Mouse (Mus musculus) olfactory bulb, adult 2 months (tissue): ENCODE results near the gene Lrrc45. TPM values are rescaled to one million over a fixed set of nuclear protein-coding genes. Genes with fewer than 3 reads are reported as not detected.
A peak's percentile ranks its signal among the peaks of the same experiment; 100 is the strongest.

Source experiments
- H3K27ac ChIP-seq: fragments of 200-500 bp; 2 replicates; pipeline ENCODE4 v1.5.1; 2012; ENCODE audit warnings: low read depth, low read length; ENCODE audit not compliant: insufficient read depth
- H3K4me1 ChIP-seq: fragments of 200-500 bp; 2 replicates; pipeline ENCODE4 v1.6.1; 2012; ENCODE audit warnings: low read length; ENCODE audit not compliant: control insufficient read depth, insufficient read depth
- H3K4me3 ChIP-seq: fragments of 200-500 bp; 2 replicates; pipeline ENCODE4 v1.5.1; 2012; ENCODE audit warnings: mild to moderate bottlenecking, low read depth, low read length, moderate library complexity; ENCODE audit not compliant: insufficient read depth
- CTCF ChIP-seq: fragments of 200-500 bp; IDR thresholded peaks from 2 replicates; pipeline ENCODE4 v1.5.1; 2012; ENCODE audit warnings: low read depth, mild to moderate bottlenecking, low read length, moderate library complexity; ENCODE audit not compliant: insufficient read depth
- POLR2A ChIP-seq: fragments of 200-500 bp; IDR thresholded peaks from 2 replicates; pipeline ENCODE4 v1.6.1; 2012; ENCODE audit warnings: mild to moderate bottlenecking, low read depth, low read length, moderate library complexity; ENCODE audit not compliant: insufficient read depth
- WGBS: fragments of 180-500 bp; shearing (Covaris S2); methylation state at CpG from one replicate; pipeline ENCODE4 v1.1.7; 2018; 5-methylcytosine and 5-hydroxymethylcytosine counted together
- polyA plus RNA-seq: library from polyadenylated mRNA; stranded (reverse); fragments of >200 nt; gene quantifications from 2 replicates; pipeline ENCODE4 v1.2.4, GENCODE M21; 2012; ENCODE audit warnings: low replicate concordance; ENCODE audit not compliant: missing spikeins, insufficient read depth, insufficient read length

Gene Lrrc45
- polyA plus RNA-seq, 1 experiment = not detected

DNA sequence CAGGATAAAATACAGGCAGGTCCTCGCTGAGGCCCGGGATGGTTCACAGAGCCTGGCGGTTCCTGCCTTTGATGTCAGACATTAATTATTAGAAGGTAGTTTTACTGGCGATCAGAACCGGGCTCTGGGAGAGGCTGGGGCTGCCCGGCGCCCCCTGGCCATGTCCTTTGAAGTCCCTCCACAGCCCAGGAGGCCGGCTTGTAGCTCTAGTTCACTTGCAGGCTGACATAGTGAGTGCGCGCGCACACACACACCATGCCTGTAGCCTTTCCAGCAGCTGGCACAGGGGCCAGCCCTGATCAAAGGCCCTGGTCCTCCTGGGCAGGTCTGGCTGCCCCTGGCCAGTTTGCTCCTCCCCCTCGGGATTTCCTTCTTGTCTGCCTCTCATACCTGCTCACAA is 18.1 kb upstream of the Lrrc45 start:
- Histone ChIP-seq H3K27ac (no peak overlapping the region), H3K4me1 (peaks cover 13% of the 10 kb centered on the region), H3K4me3 (no peak overlapping the region)
- WGBS = 59% methylated on average over 12 of the region's 12 CpGs
- TF ChIP-seq POLR2A = no peak

DNA sequence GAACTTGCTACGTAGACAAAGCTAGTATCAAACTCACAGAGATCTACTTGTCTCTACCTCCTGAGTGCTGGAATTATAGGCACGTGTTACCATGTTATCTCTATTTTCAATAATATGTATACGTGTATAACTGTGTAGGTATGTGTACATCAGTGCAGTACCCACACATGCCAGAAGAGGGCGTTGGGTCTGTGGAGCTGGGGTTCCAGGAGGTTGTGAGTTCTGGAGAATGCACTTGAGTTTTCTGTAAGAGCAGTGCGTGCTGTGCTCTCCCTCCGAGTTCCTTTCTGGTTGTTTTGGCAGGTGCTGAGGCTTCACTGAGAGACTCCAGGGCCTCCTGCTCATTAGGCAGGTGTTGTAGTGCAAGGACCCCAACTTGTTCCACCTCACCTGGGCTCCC is 17.2 kb upstream of the Lrrc45 start:
- no peak overlapping the region for H3K27ac ChIP-seq
- no peak overlapping the region for H3K4me3 ChIP-seq
- peaks cover 13% of the 10 kb centered on the region for H3K4me1 ChIP-seq
- WGBS = 93% methylated on average over 6 of the region's 6 CpGs
- TF ChIP-seq CTCF (no peak), POLR2A (no peak)

DNA sequence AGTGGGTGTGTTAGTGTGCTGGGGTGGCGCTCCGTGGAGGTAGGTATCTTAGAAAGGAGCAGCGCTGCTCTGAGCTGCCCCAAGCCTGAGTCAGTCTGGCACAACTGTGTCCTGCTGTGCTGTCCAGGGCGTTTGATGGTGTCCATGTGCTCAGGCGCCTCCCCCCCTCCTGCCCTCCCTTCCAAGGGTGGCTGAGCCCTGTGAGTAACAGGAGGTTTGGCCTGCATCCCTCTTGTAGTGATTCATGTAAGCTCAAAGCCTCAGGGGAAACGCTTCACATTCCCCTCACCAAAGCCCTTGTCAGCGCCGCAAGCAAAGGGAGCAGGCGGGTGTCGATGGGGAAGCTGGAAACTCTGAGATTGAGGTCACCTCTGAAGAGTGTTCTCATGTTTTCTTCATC is 16.0 kb upstream of the Lrrc45 start:
- Histone ChIP-seq H3K27ac (no peak overlapping the region), H3K4me1 (peaks cover 13% of the 10 kb centered on the region), H3K4me3 (no peak overlapping the region)
- TF ChIP-seq CTCF (no peak), POLR2A (no peak)
- 36% methylated on average over 10 of the region's 10 CpGs for WGBS

DNA sequence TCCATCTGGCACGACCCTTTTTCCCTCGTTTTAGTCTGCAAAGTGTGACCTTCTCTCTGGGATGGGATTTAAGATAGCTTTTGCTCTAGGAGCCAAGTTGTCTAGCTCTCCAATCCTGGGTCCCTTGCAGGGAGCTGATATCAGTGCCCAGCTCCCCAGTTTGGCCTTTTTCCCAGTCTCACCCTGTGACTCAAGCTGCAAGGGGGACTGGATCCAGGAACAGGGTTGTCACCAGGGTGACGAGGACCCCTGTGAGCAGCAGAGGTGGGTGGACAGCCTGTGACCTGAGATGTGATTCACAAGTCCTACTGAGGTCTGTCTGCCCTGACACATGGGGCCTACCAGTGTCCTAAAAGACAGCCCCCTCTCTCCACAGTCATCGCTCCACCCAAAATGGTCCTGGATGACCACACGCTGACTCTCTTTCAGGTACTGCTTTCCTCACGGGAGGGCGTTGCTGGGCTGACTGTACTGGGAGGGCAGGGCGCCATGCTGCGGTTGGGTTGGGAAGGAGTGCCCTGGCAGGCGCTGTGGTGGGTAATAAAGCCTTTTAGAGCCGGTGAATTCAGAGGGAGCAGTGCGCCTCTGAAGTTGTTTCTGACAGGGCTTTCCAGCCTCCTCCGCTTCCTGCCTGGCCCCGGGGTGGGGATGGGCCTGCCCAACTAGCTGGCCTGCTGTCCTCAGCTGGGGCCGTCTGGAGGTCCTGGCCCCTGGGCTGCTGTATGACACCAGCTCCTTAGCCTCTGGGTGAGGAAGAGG is 9.8 kb upstream of the Lrrc45 start:
- H3K27ac ChIP-seq = 0 out of 2 replicates have a peak overlapping the region, but pooled peaks have one; percentile 16

DNA sequence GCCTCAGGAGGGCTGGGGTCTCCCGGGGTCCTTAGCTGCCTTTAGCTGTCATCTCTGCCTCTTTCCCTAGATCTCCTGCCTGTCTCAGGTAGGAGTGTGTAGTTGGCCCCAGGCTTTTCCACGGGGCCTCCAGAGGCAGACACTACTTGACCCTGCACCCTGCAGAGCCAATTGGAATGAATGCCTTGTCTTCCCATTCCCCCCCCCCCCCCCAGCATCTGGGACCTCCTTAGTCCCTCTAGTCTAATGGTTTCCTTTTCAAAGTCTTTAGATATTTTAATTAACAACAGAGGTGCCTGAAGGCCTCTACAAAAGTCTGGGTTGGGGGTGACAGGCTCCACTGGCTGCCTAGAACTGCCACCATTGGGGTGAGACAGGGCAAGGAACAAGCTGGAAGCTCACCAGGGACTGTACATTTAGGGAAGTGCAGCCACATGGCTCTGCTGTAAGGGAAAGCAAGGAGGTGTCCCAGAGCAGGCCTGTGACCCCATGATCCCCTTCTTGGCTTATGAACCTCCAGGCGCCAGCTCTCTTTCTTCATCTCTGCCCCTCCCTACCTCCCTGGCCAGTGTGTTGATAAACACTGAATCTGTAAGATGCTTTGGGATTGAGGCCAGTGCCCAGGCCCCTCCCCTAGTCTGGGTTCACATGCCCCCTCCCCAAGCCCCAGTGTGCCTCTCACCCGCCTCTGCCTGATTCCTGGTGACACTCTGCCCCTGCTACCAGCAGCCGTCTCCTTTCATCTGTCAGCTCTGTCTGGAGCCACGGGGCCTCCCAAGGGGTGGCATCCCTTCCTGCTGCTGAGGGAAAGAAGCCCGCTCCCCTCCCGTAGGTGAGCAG is 9.0 kb upstream of the Lrrc45 start:
- H3K4me1 ChIP-seq = peaks cover 23% of the 10 kb centered on the region
- WGBS = 46% methylated on average over 8 of the region's 8 CpGs
- H3K27ac ChIP-seq = no peak overlapping the region
- no peak overlapping the region for H3K4me3 ChIP-seq
- no peak for TF ChIP-seq POLR2A
- no peak for TF ChIP-seq CTCF

More for the DNA sequence above, 9.8 kb upstream of the Lrrc45 start:
- Histone ChIP-seq H3K4me1 (peaks cover 23% of the 10 kb centered on the region), H3K4me3 (no peak overlapping the region)
- 46% methylated on average over 15 of the region's 15 CpGs for WGBS
- TF ChIP-seq POLR2A (no peak), CTCF (no peak)

DNA sequence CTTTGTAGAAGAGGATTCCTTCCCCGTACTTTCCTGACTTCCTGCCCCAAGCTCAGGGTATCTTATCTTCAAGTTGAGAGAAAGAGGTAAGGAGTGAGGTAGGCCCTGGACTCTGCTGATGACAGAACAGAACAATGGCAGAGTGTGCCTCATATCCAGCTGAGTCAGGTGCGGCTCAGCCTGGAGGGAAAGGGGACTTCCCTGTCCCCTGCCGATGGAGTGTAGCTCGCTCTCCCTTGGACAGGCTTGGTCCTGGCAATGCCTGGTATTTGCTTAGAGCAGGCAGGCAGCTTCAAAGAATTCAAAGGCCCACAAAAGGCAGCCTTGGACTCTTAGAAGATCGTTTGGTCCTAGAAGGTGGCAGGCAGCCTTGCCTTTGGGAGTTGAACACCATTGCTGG is 7.6 kb upstream of the Lrrc45 start:
- no peak overlapping the region for H3K4me3 ChIP-seq
- H3K4me1 ChIP-seq = peaks cover 21% of the 10 kb centered on the region
- TF ChIP-seq POLR2A (no peak), CTCF (no peak)
- WGBS = 72% methylated on average over 5 of the region's 5 CpGs
- H3K27ac ChIP-seq = no peak overlapping the region

DNA sequence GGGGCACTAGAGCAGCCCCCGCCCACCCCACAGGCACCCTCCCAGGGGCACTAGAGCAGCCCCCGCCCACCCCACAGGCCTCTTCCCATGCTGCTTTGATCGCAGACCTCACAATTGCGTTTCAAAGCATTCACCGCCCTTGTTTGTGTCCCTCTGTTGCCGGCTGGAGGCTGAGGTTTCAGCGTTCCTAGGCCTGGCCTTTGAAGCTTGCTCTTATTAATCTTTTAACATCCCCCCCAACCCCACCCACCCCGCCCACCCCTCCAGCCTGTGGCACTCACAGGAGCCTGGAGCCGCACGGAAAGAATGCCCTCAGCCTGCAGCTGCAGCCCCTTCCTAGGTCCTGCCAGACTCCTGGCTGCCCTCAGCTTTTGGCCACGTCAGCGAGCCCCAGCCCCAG is 6.5 kb upstream of the Lrrc45 start:
- TF ChIP-seq POLR2A (no peak), CTCF (no peak)
- H3K4me1 ChIP-seq = peaks cover 21% of the 10 kb centered on the region
- no peak overlapping the region for H3K27ac ChIP-seq
- WGBS = 27% methylated on average over 12 of the region's 12 CpGs
- H3K4me3 ChIP-seq = no peak overlapping the region

DNA sequence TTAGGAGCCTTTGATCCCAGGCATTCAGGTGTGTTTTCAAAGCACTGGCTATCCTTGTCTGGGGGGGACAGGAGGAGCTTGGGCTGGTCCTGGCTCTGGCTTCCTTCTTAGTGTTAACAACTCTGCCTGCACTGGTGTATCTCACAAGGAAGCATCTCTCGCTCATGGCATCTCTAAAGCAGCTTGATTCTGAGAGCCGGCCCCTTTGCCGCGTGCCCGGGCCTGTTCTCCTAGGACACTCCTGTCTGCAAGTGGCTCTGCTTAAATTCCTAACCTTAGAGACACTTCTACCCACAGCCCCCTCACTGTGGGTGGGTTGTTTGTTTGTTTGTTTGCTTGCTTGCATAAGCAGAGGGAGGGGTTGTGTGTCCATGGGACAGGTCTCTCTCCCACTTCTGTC is 5.8 kb upstream of the Lrrc45 start:
- WGBS = 56% methylated on average over 5 of the region's 5 CpGs
- no peak overlapping the region for H3K4me3 ChIP-seq
- no peak overlapping the region for H3K27ac ChIP-seq
- peaks cover 28% of the 10 kb centered on the region for H3K4me1 ChIP-seq
- TF ChIP-seq CTCF (no peak), POLR2A (no peak)

DNA sequence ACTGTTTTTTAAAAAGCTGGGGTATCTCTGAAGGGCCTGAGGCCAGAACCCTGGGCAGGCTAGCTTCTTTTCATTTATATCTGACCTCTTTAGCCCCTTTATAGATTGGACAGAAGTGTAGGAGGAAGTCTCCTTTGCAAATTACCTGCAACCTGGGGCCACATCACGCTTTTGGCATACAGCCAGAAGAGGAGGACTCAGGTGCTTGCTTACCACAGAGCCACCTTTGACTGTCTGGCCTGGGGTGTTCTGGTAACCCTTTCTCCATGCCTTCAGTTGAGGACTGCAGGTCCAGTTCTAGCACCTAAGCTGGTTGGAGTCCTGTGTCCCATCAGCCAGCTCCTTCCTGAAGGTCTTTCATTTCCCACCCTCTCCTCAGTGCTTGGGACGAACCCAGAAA is 4.2 kb upstream of the Lrrc45 start:
- H3K4me3 ChIP-seq = no peak overlapping the region
- H3K4me1 ChIP-seq = peaks cover 30% of the 10 kb centered on the region
- TF ChIP-seq CTCF = no peak
- no peak for TF ChIP-seq POLR2A
- no peak overlapping the region for H3K27ac ChIP-seq
- 74% methylated on average over 2 of the region's 2 CpGs for WGBS
